Mouse (Mus musculus) bone marrow macrophage, adult 2 months (primary cell): ENCODE measurements around the gene Slc6a16.

Experiments
- CTCF ChIP-seq: IDR thresholded peaks from 2 replicates; pipeline ENCODE4 v1.5.1; 2012; ENCODE audit warnings: low read depth, mild to moderate bottlenecking, low read length, moderate library complexity
- POLR2A ChIP-seq: IDR thresholded peaks from 2 replicates; pipeline ENCODE4 v1.6.1; 2012; ENCODE audit warnings: mild to moderate bottlenecking, low read depth, low read length, borderline replicate concordance

GRCm38 (mm10) chr7:45313495-45313894 is 72.6 kb downstream of the Slc6a16 start:
- TF ChIP-seq POLR2A, result no peak
- TF ChIP-seq CTCF, result no peak
